ENCODE assay signal across 11 mouse cellular contexts in genomic region chr10:67924030-67924429, GRCm38 (mm10). TPM values are rescaled to one million over a fixed set of nuclear protein-coding genes. Genes with fewer than 3 reads are reported as not detected.
DNase-seq lines count a peak whose midpoint lies in the region; ATAC-seq and TF ChIP-seq lines count a peak whose summit lies in the region.
"Had no signal": no experiment of that assay in that cellular context is flagged by ENCODE, and none has a peak within 500 bp of the region (broad histone marks: within the 10 kb centered on the region; RNA-seq: fewer than 3 reads in every experiment).

No protein-coding gene starts in this region.

- no peaks in the 10 kb centered on the region for H3K9me3 ChIP-seq in kidney, postnatal 0 days (replicated peaks; ENCODE audit: low read length)
- H3K9me3 ChIP-seq in embryonic facial prominence, embryonic 10.5 days: no peaks in the 10 kb centered on the region
- H3K9me3 ChIP-seq: lung, embryonic 15.5 days had no signal

- DNase-seq in kidney, postnatal 0 days (ENCODE audit: low spot score): no peak
- DNase-seq in kidney, postnatal 14 days: no peak
- peak; percentile 25 for DNase-seq in CD4-positive helper T cell, adult 2 months (ENCODE audit: low read depth, low spot score)
- DNase-seq in WW6 (ENCODE audit: low read depth, low spot score): peak; percentile 60
- peak; percentile 39 for DNase-seq in splenic B cell, adult 2 months (ENCODE audit: low read depth, low spot score)
- no peak for DNase-seq in yolk sac, embryonic 10.5 days (ENCODE audit: low spot score)
- DNase-seq in embryonic facial prominence, embryonic 10.5 days (ENCODE audit: low spot score): no peak
- no peak for DNase-seq in adrenal gland, adult (ENCODE audit: inconsistent age in 2 of 2, low spot score in 1 of 2)
- DNase-seq: gastrocnemius, postnatal 10 days had no signal

- H3K36me3 ChIP-seq in kidney, postnatal 0 days (ENCODE audit: insufficient read depth, low read length): no peaks in the 10 kb centered on the region
- H3K36me3 ChIP-seq in splenic B cell, adult 2 months (ENCODE audit: control insufficient read depth, insufficient read depth, low read length, poor library complexity, severe bottlenecking): no peaks in the 10 kb centered on the region
- H3K36me3 ChIP-seq in embryonic facial prominence, embryonic 10.5 days (replicated peaks): no peaks in the 10 kb centered on the region
- H3K36me3 ChIP-seq: lung, embryonic 15.5 days had no signal

- H3K27me3 ChIP-seq in kidney, postnatal 0 days (ENCODE audit: insufficient read depth, low read length): no peaks in the 10 kb centered on the region
- H3K27me3 ChIP-seq in splenic B cell, adult 2 months (ENCODE audit: control insufficient read depth, insufficient read depth, low read length, poor library complexity, severe bottlenecking): no peaks in the 10 kb centered on the region
- H3K27me3 ChIP-seq in embryonic facial prominence, embryonic 10.5 days (replicated peaks; ENCODE audit: low read depth, poor library complexity, severe bottlenecking): no peaks in the 10 kb centered on the region
- H3K27me3 ChIP-seq: lung, embryonic 15.5 days had no signal

- WGBS in kidney, postnatal 0 days: 59% methylated on average over 7 of the region's 7 CpGs
- WGBS in embryonic facial prominence, embryonic 10.5 days: 55% methylated on average over 7 of the region's 7 CpGs

- H3K9ac ChIP-seq in kidney, postnatal 0 days (ENCODE audit: low read depth, low read length): no peak overlapping the region
- H3K9ac ChIP-seq: lung, embryonic 15.5 days had no signal

- ATAC-seq in kidney, postnatal 0 days (replicated peaks; ENCODE audit: low FRiP score, low read depth): no peak
- ATAC-seq: intestine, embryonic 16.5 days had no signal

- 0 out of 2 replicates have a peak, but pooled peaks have one; percentile 23 for TF ChIP-seq CTCF in kidney, postnatal 0 days (IDR thresholded peaks at IDR 0.05; ENCODE audit: low read depth)

- no peak overlapping the region for H3K4me2 ChIP-seq in kidney, postnatal 0 days (ENCODE audit: low read length)
- H3K4me2 ChIP-seq: lung, embryonic 15.5 days had no signal

- no peak overlapping the region for H3K4me3 ChIP-seq in kidney, postnatal 0 days (replicated peaks; ENCODE audit: low read depth, low read length)
- H3K4me3 ChIP-seq in embryonic facial prominence, embryonic 10.5 days: no peak overlapping the region
- H3K4me3 ChIP-seq: lung, embryonic 15.5 days had no signal

- no peaks in the 10 kb centered on the region for H3K4me1 ChIP-seq in kidney, postnatal 0 days (replicated peaks; ENCODE audit: insufficient read depth, low read length)
- H3K4me1 ChIP-seq in embryonic facial prominence, embryonic 10.5 days: no peaks in the 10 kb centered on the region
- H3K4me1 ChIP-seq: lung, embryonic 15.5 days had no signal

- no peak overlapping the region for H3K27ac ChIP-seq in kidney, postnatal 0 days
- H3K27ac ChIP-seq in embryonic facial prominence, embryonic 10.5 days (replicated peaks): no peak overlapping the region
- H3K27ac ChIP-seq: lung, embryonic 15.5 days had no signal

RNA-seq across cellular contexts. Expression of gene Zfp365, which starts 11.6 kb away (rescaled TPM):
- polyA plus RNA-seq in kidney, postnatal 0 days (2015; fragmentation: Nextera tagmentation; extraction: Ambion mirVana): 0.63 and 0.66 TPM in 2 replicates
- polyA plus RNA-seq in embryonic facial prominence, embryonic 10.5 days (2016; fragmentation: Nextera tagmentation; extraction: Ambion mirVana): 2.1 and 2.2 TPM in 2 replicates

RNA-seq across cellular contexts. Expression of gene Rtkn2, which starts 55.3 kb away (rescaled TPM):
- polyA plus RNA-seq in kidney, postnatal 0 days (2015; fragmentation: Nextera tagmentation; extraction: Ambion mirVana): 4.4 and 5.2 TPM in 2 replicates
- polyA plus RNA-seq in embryonic facial prominence, embryonic 10.5 days (2016; fragmentation: Nextera tagmentation; extraction: Ambion mirVana): 11.7 and 12.8 TPM in 2 replicates

Comparison
In these comparisons a context has a peak if more than half of its experiments do, and no peak if none do; other contexts are left out.
1. DNase-seq: peak in CD4-positive helper T cell, adult 2 months (single experiment), WW6 (single experiment) and splenic B cell, adult 2 months (single experiment); none in kidney, postnatal 0 days (single experiment), kidney, postnatal 14 days (single experiment), yolk sac, embryonic 10.5 days (single experiment), embryonic facial prominence, embryonic 10.5 days (single experiment) and adrenal gland, adult (0 of 2).